Mouse (Mus musculus) thymus, postnatal 4 days (tissue): ENCODE results near the gene Sars.

Experiments used
- DNase-seq: peaks from one replicate; pipeline ENCODE4 v3.0.0; 2021

Sars gene

DNA sequence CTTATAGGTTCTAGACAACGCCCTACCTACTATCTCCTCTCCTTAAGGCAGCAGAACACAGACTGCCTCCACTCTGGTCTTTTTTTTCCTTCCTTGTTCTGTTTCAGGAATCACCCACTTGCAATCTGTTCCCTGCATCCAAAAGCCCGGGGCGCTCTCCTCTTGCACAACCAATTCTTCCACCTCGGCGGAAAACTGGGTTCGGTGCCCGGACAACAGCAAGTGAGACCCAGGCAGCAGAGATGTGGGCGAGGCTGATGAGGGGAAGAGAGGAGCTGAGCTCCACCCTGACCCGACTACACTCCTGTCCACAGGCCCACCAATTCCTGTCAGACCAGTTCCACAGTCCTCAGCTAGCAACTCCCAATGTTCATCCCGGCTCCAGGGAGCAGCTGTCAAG lies 58.8 kb downstream of the Sars start:
- no peak for DNase-seq

DNA sequence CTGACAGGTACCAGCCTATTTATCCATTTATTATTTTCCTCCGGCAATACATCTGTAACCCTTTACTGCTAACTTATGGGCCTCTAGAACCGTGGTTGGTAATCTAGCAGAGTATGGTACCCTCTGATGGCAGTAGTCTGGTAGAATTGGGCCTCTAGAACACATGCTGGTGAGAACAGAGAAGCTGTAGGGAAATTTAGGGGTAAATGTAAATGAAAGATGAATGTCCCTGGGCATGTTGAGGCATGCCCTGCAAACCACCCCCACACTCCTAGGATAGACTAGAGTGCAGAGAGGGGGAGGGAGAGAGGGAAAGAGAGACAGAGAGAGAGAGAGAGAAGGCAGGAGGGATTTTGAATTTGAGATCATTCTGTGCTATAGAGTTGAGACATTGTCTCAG lies 60.6 kb downstream of the Sars start:
- DNase-seq, result no peak

DNA sequence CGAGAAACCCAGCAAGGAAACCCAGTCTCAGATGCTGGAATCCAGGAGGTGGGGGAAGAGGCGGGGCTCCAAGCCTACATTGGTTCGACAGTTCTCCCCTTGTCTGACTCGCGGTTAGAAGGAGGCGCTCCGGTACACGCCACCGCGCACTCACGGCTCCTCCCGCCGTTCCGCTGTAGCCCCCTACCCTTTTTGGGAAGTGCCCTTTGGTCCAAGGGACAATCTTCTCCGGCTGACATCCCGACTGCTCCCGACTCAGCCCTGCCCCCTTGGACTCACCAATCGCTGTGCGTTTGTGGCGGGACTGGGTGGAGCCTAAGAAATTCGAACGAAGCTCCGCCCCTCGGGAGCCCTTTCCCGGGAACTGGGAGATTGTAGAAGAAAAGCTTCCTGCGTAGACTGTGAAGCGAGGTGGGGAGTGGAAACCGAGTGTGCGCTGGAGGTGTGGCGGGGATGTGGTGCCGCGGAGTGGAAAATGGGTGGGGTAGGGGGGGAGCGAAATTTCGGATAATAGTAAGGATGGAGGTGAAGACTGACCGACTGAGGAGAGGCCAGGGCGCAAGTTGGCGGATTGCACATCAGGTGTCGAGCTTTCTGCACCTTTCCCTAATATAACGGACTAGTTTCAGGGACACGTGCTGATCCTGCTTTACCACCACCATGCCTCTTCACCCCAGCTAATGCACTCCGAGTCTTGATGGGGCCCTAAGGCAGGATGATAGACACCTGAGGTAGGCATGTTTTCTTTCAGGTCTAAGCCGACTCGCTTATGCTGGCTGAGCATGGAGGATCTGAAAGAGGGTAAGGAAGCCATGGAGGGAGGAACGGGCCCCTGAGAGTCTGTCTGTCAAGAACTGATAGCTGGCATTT lies 61.3 kb downstream of the Sars start, which contains the start of gene Psrc1:
TSS of gene Psrc1 (plus strand) at position 355 of the 870 bp plus-strand sequence.
- peak; percentile 81 for DNase-seq

DNA sequence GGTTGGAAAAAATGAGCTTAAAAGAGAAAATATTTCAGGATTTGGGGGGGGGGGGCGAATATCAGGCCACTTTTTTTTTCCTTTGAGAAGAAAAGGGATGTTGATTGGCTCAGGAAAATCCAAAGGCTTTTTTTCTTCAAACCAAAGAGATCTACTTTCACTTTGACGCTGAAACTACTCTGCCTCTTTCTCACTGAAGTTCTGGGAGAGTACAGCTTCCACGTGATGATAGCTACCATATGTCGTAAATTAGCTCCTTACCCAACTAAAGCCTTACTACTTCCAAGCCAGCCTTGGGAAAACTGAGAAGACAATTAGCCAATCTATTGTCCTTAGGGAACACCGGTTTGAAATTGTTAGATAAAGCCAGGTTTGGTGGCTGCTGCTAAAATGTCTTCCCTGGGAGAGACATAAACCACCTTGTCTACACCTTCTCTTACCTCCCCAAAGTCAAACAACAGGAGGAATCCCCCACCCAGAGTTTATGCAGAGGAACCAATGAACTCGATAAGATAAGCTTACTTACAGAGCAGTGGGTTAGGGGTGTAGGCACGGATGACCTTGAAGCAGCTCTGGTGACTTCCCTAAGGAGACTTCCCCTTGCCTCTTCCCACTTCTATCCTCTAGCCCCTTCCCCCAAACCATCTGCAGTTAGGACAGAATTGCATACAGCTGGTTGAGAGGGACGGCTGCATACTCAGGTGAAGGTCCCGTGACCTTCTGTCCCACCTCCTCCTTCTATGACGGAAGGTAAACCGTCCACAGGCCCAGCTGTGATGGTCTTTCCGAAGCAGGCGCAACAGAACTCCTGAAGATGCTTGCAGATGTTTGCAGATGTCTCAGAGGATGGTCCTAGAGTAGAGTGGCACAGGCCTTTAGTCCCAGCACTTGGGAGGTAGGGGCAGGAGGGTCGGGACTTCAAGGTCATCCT lies 62.8 kb downstream of the Sars start:
- no peak for DNase-seq

DNA sequence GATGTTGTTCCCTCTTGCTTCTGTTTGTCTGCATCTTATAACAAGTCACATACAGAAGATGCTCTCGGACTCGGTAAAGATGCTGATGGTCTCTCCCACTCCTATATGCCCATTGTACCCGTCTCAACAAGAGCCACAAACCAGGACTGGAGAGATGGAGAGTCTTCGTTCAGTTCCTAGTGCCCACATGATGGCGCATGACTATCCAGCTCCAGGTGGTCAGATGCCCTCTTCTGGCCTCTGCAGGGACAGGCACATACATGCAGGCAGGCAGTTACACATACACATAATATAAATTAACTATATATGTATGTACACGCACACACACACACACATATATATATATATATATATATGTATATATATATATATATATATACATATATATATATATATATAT lies 64.3 kb downstream of the Sars start:
- DNase-seq, result peak; percentile 49

GRCm38 (mm10) chr3:108378875-108379663 lies 65.9 kb downstream of the Sars start:
- DNase-seq, result no peak
